Mouse (Mus musculus): ENCODE measurements around the gene Arhgap6.
A peak's percentile ranks its signal among the peaks of the same experiment; 100 is the strongest.

Arhgap6 gene

DNA sequence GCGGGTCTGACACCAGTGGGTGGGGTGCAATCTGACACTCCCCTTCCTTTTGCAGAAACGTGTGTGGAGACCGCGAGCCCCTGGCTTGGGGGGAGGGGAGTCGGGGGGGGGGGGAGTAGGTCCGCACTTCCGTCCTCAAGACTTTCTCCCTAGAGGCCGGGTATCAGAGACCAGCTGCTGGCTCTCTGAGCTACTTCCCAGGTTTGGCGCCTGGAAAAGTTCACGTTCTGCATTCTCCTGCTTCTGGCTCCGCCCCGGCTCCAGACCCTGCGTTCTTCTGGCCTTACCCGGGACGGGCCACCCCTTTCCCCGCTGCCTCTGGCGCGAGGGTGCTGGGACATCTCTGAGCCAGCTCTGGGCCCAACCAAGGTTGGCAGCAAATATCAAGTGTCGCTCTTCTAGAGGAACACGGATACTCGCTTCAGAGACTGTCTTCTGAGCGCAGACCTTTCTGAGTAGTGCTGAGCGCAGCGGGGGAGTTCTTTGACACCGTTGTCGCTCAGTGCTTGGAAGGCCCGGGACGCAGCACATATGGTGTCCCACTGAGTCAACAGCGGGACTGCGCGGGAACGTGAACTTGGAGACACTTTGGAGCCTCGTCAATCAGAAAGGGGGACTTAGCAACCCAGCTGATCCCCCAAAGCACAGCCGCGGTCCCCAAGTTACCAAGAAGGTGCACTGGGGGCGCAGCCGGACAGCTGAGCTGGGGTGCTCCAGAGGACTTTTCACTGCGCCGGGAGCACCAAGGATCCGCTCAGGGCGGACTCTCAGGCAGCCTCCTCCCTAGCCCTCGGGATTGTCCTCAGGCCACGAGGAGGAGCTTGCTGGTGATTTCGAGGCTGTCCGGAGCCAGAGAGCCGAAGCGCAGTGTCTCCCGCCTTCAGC lies at the start of gene Arhgap6:
Arhgap6 (plus strand) TSS at position 126 of the 885 bp plus-strand sequence.
- DNase-seq, result peak; percentile 1

DNA sequence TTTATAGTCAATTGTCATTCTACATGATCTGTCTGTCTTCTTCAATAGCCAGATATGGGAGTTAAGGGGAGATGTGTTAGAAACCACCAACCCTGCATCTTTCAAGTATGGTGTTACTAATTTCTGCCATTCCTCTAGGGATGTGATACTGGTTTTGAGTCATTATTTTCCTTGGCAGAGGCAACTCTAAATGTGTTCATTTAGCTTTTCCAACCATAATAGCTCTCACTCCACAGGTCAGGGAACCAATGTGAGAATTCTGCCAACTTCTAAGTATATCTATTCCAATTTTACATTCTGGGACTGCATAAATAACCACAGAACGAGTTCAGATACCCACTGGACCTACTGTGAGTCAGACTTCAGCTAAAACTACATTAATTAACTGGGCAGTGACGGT lies 47.9 kb upstream of the Arhgap6 start:
- DNase-seq, result no peak

DNA sequence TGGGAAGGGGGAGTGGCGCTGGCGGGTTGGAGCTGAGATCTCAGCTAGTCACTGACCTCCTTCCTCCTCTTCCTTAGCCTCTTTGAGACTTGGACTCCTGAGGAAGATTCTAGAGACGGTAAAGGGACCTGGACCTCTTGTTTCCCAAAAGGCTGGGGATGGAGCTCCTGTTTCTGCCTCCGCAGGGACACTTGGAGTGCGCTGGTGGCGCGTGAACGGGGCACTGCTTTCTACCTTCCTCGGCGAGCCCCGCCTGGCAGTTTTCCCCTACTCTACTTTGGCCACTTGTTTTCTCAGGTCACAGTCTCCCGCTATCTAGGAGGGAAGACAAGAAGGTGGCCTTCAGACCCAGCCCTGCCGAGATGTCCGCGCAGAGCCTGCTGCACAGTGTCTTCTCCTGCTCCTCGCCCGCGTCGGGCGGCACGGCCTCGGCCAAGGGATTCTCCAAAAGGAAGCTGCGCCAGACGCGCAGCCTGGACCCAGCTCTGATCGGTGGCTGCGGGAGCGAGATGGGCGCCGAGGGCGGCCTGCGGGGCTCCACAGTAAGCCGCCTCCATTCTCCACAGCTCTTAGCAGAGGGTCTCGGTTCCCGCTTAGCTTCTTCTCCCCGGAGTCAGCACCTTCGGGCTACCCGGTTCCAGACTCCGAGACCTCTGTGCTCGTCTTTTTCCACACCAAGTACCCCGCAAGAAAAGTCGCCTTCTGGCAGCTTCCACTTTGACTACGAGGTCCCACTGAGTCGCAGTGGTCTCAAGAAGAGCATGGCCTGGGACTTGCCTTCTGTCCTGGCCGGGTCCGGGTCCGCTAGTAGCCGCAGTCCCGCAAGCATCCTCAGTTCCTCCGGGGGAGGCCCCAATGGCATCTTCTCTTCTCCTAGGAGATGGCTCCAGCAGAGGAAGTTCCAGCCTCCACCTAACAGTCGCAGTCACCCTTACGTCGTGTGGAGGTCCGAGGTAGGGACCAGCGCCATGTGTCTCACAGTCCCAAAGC lies 1.3 kb downstream of the Arhgap6 start:
- peak; percentile 0 for DNase-seq

DNA sequence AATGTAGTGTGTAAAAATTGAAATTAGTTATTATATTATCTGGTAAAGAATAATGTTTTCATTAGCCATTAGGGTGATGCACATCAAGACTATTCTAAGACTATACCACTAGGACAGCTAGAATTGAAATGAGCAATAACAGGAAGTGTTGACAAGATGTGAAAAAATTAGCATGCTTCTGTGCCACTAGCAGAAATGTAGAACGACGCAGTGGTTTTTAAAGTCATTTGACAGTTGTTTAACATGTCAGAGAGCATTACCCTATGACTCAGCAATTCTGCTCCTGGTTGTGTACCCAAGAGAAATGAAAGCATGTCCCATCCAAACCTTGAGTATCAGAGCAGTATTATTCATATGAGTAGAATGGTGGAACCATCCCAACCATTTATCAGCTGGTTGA lies 9.8 kb downstream of the Arhgap6 start:
- DNase-seq, result no peak

DNA sequence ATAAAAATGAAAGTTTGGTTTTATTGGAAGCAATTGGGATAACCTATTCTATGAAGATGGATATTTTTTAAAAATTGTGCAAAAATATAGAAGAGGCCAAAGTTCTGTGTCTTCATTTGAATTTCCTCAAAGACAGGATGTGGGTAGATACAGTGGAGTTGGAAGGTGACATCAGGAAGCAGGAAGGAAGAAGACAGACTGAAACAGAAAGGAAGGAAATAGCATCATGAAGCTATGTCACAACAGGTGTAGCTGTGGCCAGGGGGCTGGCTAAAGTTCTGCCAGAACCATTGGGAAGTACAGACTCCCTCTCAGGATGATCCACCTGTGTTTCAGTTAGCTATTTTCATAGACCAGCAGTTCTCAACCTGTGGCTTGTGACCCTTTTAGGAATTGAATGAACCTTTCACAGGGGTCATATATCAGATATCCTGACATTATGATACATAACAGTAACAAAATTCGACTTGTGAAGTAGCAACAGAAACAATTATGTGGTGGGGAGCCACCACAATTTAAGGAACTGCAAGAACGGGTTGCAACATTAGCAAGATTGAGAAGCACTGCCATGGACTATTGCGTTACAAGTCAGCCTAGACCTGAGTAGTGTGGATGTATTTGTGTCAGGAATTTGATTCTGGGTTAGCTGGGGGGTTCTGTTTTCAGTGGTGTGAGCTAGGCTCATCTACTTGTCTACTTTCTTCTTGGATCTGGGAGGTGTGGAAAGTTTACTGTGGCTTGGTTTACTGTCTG lies 15.8 kb downstream of the Arhgap6 start:
- no peak for DNase-seq

DNA sequence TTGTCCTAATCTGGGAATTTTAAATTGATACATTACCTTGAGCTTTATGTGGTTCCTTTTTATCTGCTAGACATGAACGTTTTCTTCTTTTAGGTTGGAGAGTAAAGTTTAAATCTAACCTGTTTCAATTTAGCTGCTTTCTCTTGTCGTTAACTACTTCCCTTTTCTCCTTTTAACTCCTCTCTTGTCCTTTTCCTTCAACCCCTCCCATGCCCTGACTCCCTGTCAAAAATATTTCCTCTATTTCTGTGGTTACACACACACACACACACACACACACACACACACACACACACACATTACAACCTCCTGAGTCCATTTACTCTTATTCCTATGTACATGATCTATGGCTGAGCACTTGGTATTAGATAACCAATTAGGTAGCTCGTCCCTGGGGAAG lies 24.0 kb downstream of the Arhgap6 start:
- DNase-seq, result no peak

DNA sequence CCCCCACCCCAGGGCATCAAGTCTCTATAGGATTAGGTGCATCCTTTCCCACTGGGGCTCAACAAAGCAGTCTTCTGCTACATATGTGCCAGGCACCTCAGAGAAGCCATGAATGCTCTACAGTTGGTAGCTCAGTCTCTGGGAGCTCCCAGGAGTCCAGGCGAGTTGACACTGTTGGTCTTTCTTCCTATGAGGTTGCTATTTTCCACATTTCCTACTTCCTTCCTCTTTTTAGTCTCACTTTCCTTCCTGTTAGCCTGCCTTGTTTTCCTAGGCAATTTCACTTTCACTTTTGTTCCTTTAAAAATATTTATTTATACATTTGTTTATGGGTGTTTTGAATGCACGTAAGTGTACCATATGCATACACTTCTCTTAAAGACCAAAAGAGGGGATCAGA lies 29.3 kb downstream of the Arhgap6 start:
- DNase-seq, result no peak

DNA sequence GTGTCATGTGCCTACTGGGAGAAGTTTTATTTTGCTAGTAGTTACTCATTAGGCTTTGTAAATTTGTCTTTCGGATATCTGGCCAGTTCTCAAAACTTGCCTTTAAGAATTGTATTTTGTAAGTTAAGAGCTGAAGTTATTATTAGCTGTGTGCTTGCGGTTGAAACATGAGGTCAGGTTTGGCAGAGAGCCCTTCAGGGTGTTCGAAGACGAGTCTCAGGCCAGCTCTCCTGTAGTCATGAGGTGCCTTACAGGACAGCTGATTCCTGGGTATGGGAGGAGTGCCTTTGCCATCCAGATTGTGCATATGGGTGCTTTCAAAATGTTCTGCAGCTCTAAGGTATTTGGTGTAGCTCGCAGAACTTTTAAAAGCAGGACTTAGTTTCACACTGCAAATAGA lies 37.4 kb downstream of the Arhgap6 start:
- DNase-seq, result no peak

DNA sequence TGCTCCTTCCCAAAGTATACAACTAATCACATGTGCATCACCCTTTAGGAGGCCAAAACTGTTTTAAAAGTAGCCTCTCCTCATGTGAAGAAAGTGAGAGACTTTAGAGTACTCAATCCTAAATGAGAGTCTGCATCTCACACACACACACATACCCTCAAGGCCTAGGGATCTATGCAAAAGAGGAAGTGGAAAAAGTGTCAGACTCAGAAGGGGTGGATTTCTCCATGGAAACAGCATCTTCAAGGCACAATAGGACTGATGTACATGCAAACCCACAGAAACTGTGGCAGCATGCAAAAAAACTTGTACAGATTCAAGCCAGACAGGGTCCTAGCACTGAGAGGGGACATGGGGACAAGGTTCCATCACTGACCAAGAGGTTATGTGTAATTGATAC lies 53.2 kb downstream of the Arhgap6 start:
- no peak for DNase-seq

DNA sequence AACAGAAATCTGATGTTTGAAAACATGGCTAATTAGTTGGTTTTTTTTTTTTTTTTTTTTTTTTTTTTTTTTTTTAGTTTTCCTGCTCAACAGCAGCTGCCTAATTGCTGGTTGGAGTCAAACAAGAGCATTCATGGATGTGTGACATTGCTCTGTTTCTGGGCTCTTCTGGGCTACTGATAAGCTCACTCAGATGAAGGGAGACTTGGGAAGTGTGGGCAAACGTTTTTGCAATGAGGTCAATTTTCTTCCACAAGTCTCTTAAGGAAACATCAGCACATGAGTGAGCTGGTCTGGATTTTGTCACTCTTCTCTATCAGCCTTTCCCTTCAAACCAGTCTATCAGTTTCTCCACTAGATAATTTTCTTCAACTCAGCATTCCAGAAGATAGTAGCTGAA lies 79.8 kb downstream of the Arhgap6 start:
- DNase-seq, result no peak

DNA sequence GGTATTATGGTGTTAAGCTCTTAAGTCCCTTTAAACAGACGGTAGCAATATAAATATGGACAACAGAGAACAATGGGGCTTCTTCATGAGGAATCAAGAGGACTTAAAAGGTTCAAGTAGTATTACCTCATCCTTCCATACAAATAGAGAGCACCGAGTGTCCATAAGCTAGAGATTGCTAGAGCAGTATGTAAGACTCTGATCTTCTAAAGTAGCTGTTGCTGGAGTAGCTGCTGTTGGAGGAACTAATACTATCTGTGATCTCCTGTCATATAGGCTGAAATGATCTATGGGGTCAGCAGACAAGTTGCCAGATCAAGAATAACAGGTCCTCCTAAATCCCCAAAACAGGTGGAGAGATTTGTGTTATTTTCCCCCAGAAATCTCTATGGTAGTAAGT lies 108.7 kb downstream of the Arhgap6 start:
- DNase-seq, result no peak

DNA sequence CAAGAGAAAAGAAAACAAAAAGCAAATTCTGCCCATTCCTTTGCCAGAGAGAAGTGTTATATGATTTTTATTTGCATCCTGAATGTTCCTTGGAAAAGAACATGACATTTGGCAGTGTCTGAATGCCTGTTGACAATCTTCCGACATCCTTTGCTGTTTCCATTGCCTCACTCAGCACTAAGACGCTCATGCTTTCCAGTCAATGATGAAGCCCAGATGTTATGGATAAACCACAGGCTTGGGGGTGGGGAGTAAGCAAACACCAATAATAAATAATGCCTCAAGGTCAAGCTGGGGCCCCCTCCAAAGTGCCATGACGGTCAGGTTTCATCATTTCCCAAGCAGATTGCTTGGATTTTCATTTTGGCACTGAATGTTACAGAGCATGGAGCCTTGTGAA lies 109.2 kb downstream of the Arhgap6 start:
- DNase-seq, result no peak

DNA sequence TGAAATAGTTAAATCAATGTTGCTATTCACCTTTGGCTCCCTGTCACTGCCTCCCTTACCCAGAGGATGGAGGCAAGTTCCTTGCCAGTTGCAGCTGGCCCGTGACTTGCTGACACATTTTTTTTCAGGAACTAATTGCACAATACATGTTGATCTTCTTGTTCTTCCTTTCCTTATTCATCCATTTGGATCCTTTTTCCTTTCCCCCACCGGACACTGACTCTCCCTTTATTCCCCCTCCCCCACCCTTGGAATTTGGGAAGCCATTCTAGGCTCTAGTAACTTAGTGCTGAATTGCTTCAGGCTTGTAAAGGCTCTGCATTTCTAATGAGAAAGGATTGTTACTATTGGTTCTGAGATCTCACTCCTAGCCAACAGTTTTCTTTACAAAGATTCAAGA lies 112.7 kb downstream of the Arhgap6 start:
- DNase-seq, result no peak

DNA sequence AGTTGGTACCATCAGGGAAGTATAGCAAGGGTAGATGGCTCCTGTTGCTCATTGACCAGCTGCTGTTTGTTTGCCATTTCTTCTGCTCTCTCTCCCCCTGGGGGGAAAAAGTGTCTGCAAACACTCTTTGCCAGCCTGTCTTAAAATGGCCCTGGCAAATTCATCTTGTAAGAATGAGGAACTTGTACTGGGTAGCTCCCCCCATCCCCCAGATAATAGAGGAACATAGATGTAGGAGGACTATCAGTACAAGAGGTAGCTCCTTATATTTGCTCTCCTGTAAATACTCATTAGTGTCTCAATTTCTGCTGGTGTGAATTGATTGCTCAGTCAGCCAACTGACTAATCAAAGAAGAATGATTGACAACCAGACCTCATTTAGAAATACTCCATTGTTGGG lies 118.6 kb downstream of the Arhgap6 start:
- no peak for DNase-seq

DNA sequence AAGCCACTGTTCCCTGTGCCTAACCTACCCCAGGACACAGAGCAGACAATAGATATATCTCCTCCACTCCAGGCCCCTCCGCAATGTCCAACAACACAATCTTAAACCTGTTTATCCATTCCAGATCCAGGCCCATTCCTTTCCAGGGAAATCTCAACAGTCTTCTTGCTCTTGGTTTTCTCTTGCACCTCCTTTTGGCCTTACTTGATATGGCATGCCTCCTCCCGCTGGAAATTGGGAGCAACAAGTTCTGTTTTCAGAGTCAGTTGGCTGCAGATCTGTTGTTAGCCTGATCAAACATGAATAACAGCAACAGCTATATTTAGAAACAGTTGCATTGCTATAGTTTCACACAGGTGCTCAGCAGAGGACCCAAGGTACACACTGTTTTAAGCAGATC lies 126.0 kb downstream of the Arhgap6 start:
- no peak for DNase-seq

DNA sequence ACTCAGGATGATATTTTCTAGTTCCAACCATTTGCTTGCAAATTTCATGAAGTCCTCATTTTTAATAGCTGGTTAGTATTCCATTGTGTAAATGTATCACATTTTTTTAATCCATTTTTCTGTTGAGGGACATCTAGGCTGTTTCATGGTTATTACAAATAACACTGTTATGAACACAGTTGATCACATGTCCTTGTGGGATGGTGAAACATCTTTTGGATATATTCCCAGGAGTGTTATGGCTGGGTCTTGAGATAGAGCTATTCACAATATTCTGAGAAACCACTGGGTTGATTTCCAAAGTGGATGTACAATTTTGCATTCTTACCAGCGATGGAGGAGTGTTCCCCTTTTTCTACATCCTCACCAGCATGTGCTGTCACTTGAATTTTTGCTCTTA lies 137.5 kb downstream of the Arhgap6 start:
- DNase-seq, result no peak

DNA sequence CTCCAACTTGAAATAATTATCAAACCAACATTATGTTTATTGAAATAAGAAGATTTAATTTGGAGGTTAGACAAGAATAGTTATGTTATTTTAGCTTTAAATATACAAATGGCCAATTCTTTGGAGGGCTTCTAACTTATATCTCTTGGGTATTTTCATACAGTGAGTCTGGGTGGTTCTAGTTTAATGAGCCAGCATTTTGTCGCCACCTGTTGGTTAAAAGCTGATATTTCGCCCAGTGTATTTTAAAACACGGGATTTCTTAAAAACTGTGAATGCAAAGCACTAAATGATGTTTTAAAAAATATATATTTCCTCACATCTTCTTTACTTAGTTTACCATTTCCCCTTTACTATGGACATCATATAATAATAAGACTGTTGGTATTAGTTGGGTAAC lies 140.5 kb downstream of the Arhgap6 start:
- DNase-seq, result peak; percentile 3

DNA sequence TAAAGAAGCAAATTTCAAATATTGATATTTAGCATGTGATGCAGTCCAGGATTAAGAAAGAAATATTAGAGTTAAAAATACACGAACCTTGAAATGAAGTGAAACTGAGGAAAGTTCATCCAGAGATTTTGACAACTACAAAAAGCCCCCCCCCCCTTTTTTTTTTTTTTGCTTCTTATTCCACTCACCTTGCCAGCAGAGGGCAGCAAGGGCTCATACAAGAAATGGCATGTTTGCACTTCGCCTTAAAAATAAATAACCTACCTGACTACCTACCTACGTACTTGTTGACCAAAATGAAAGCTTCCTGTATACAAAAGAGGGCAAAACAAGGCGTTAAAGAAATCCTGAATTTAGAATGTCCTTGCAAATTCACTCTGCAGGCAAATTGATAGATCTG lies 143.0 kb downstream of the Arhgap6 start:
- DNase-seq, result peak; percentile 2

DNA sequence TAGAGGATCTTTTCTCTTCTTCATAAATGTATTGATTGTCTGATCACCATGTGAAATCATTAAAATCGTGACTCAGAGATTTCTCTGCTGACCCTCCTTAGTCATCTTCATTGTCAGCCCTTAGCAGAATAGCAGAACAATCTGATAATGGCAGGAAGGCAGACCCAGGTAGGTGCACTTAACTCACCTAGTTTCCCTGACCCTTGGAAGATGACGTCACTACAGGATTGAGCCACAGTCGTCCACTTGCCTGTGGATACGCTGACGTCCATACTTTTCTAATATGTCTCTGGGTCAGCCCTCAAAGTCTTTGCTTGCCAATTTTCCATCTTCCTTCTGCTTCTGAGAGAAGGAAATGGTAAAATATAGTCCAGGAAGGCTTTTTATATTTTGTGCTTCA lies 146.8 kb downstream of the Arhgap6 start:
- DNase-seq, result no peak

DNA sequence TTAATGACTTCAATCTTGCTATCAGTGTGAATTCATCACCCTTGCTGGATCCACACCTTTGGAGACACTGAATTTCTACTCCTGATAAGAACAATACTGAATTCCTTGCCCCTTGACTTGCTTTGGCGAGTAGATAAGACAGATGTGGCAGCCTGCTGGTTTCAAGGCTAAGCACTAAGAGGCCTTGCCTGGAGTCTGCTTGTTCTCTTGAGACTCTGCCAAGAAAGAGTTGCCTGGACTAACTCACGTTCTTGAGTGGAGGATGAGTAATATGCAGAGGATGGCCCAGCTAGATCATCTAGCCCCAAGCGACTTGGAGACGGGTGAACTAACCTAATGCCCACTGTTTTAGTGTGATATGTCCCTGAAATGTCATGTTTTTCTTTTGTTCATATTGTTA lies 148.3 kb downstream of the Arhgap6 start:
- DNase-seq, result no peak

DNA sequence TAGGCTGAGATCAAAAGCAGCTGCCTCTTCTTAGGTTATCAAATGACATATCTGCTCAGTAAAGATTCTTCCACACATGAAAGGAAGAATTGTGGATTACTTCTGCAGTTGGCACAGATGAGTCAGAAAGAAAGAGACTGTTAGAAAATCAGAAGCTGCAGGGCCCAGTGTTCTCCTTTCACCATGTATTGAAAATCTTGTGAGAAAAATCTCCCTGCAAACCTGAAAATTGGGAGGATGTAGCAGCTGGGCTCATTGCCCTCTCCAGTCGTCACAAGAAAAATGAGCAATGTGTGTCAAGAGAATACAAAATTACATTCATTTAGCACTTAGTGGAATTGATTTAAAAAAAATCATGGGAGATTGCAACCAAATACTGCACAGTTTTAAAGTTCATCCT lies 180.5 kb downstream of the Arhgap6 start:
- DNase-seq, result peak; percentile 13

DNA sequence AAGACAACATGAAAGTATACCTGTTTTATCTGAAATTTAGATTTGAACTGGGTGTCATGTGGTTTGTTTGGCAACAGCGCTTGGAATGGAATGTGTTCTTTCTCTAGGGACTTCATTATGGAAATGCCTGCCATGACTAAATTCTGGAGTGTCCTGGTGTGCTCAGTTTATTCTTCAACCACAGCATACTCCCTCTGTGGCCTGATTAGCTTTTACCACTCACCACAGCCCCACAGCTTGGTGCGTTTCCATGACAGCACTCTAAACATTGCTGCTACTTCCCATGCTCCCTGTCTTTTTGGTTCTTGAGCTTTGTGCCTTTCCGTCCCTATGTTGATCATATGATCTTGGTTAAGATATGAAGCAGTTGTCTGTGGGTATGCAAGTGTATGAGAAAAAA lies 182.9 kb downstream of the Arhgap6 start:
- DNase-seq, result no peak

DNA sequence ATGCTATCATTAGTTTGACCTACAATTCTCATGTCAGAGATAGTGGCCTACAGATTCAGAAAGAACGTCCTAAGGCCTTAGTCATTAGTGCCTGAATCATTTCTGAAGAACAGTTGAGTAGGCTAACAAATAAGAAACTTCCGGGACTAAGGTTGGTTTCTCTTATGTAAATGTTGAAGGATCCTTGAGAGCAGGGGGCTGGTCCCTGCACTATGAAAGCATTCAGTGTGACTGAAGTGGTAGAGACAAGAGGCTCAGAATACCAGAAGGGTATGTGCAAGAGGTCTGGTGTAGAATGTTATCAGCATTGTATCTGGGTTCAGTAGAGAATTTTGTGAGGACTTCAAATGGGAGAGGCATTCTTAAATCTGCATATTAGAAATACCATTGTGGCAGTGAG lies 185.5 kb downstream of the Arhgap6 start:
- no peak for DNase-seq

All from right cerebral cortex, adult 18-20 months (tissue).